Mouse (Mus musculus): ENCODE measurements around the gene Exoc7. TPM values are rescaled to one million over a fixed set of nuclear protein-coding genes. Genes with fewer than 3 reads are reported as not detected.

Exoc7 gene
- total and polyA plus RNA-seq, 2 experiments from 2014 or later, result 37.6 to 48.7 TPM

GRCm38 (mm10) chr11:116309601-116310000 lies 2.6 kb upstream of the Exoc7 start:
- ATAC-seq (ENCODE audit: insufficient read depth, low read depth) (no peak), DNase-seq (ENCODE audit: low spot score) (no peak)
- no peak for TF ChIP-seq EP300 (IDR thresholded peaks at IDR 0.05; ENCODE audit: low read depth)
- no peak for TF ChIP-seq CTCF (IDR thresholded peaks at IDR 0.05; ENCODE audit: low read depth)
- Histone ChIP-seq H3K9ac (replicated peaks; ENCODE audit: low read depth, low read length) (no peak overlapping the region), H3K4me3 (ENCODE audit: low read depth, low read length) (no peak overlapping the region), H3K4me1 (ENCODE audit: control insufficient read depth, insufficient read depth) (peaks cover 7% of the 10 kb centered on the region), H3K27me3 (ENCODE audit: control insufficient read depth, insufficient read depth, low read length) (no peaks in the 10 kb centered on the region), H3K9me3 (replicated peaks; ENCODE audit: control insufficient read depth, low read length) (no peaks in the 10 kb centered on the region), H3K36me3 (replicated peaks; ENCODE audit: control insufficient read depth, insufficient read depth, low read length) (peaks cover 6% of the 10 kb centered on the region), H3K27ac (ENCODE audit: low read depth) (no peak overlapping the region), H3K4me2 (ENCODE audit: low read depth, low read length) (no peak overlapping the region)
- WGBS, result 61% methylated on average over 3 of the region's 3 CpGs

- Histone ChIP-seq H3K4me3 (ENCODE audit: low read depth, low read length) (no peak overlapping the region), H3K9me3 (replicated peaks; ENCODE audit: control insufficient read depth, low read length) (no peaks in the 10 kb centered on the region), H3K4me2 (ENCODE audit: low read depth, low read length) (no peak overlapping the region), H3K9ac (replicated peaks; ENCODE audit: low read depth, low read length) (no peak overlapping the region), H3K27me3 (ENCODE audit: control insufficient read depth, insufficient read depth, low read length) (no peaks in the 10 kb centered on the region), H3K36me3 (replicated peaks; ENCODE audit: control insufficient read depth, insufficient read depth, low read length) (peaks cover 22% of the 10 kb centered on the region), H3K27ac (ENCODE audit: low read depth) (no peak overlapping the region), H3K4me1 (ENCODE audit: control insufficient read depth, insufficient read depth) (peaks cover 7% of the 10 kb centered on the region)
- DNase-seq (ENCODE audit: low spot score), result no peak
- ATAC-seq (ENCODE audit: insufficient read depth, low read depth), result no peak
- WGBS, result 92% methylated on average over 12 of the region's 12 CpGs
- TF ChIP-seq EP300 (IDR thresholded peaks at IDR 0.05; ENCODE audit: low read depth), result no peak
- TF ChIP-seq CTCF (IDR thresholded peaks at IDR 0.05; ENCODE audit: low read depth), result no peak
These were observed 914 bp upstream of the Exoc7 start for GRCm38 (mm10) chr11:116307762-116308531.

GRCm38 (mm10) chr11:116306126-116306982 lies 679 bp downstream of the Exoc7 start:
- Histone ChIP-seq H3K27me3 (ENCODE audit: control insufficient read depth, insufficient read depth, low read length) (no peaks in the 10 kb centered on the region), H3K9me3 (replicated peaks; ENCODE audit: control insufficient read depth, low read length) (no peaks in the 10 kb centered on the region), H3K4me1 (ENCODE audit: control insufficient read depth, insufficient read depth) (peaks cover 7% of the 10 kb centered on the region), H3K27ac (ENCODE audit: low read depth) (peak overlapping the region; percentile 51), H3K9ac (replicated peaks; ENCODE audit: low read depth, low read length) (peak overlapping the region; percentile 76), H3K36me3 (replicated peaks; ENCODE audit: control insufficient read depth, insufficient read depth, low read length) (peaks cover 37% of the 10 kb centered on the region), H3K4me2 (ENCODE audit: low read depth, low read length) (peak overlapping the region; percentile 96), H3K4me3 (ENCODE audit: low read depth, low read length) (peak overlapping the region; percentile 92)
- peak; percentile 95 for ATAC-seq (ENCODE audit: insufficient read depth, low read depth)
- 2% methylated on average over 53 of the region's 53 CpGs for WGBS
- DNase-seq (ENCODE audit: low spot score), result peak; percentile 93
- TF ChIP-seq EP300 (IDR thresholded peaks at IDR 0.05; ENCODE audit: low read depth), result no peak

GRCm38 (mm10) chr11:116305423-116305822 lies 1.6 kb downstream of the Exoc7 start:
- WGBS, result 95% methylated on average over 2 of the region's 2 CpGs
- H3K27ac ChIP-seq (ENCODE audit: low read depth), result no peak overlapping the region
- DNase-seq (ENCODE audit: low spot score) (no peak), ATAC-seq (ENCODE audit: insufficient read depth, low read depth) (no peak)
- peaks cover 46% of the 10 kb centered on the region for H3K36me3 ChIP-seq (replicated peaks; ENCODE audit: control insufficient read depth, insufficient read depth, low read length)
- H3K27me3 ChIP-seq (ENCODE audit: control insufficient read depth, insufficient read depth, low read length), result no peaks in the 10 kb centered on the region
- TF ChIP-seq CTCF (IDR thresholded peaks at IDR 0.05; ENCODE audit: low read depth), result no peak
- no peak for TF ChIP-seq EP300 (IDR thresholded peaks at IDR 0.05; ENCODE audit: low read depth)
- peaks cover 7% of the 10 kb centered on the region for H3K4me1 ChIP-seq (ENCODE audit: control insufficient read depth, insufficient read depth)
- 0 out of 2 replicates have a peak overlapping the region, but pooled peaks have one; percentile 2 for H3K4me3 ChIP-seq (ENCODE audit: low read depth, low read length)
- peak overlapping the region; percentile 96 for H3K4me2 ChIP-seq (ENCODE audit: low read depth, low read length)
- H3K9ac ChIP-seq (replicated peaks; ENCODE audit: low read depth, low read length), result no peak overlapping the region
- no peaks in the 10 kb centered on the region for H3K9me3 ChIP-seq (replicated peaks; ENCODE audit: control insufficient read depth, low read length)

- Histone ChIP-seq H3K27ac (ENCODE audit: low read depth) (no peak overlapping the region), H3K36me3 (replicated peaks; ENCODE audit: control insufficient read depth, insufficient read depth, low read length) (peaks cover 88% of the 10 kb centered on the region), H3K4me2 (ENCODE audit: low read depth, low read length) (no peak overlapping the region), H3K9me3 (replicated peaks; ENCODE audit: control insufficient read depth, low read length) (no peaks in the 10 kb centered on the region), H3K4me1 (ENCODE audit: control insufficient read depth, insufficient read depth) (no peaks in the 10 kb centered on the region), H3K9ac (replicated peaks; ENCODE audit: low read depth, low read length) (no peak overlapping the region), H3K4me3 (ENCODE audit: low read depth, low read length) (no peak overlapping the region), H3K27me3 (ENCODE audit: control insufficient read depth, insufficient read depth, low read length) (no peaks in the 10 kb centered on the region)
- ATAC-seq (ENCODE audit: insufficient read depth, low read depth), result no peak
- TF ChIP-seq CTCF (IDR thresholded peaks at IDR 0.05; ENCODE audit: low read depth) (no peak), EP300 (IDR thresholded peaks at IDR 0.05; ENCODE audit: low read depth) (no peak)
- 88% methylated on average over 6 of the region's 6 CpGs for WGBS
- no peak for DNase-seq (ENCODE audit: low spot score)
These were observed 8.4 kb downstream of the Exoc7 start for GRCm38 (mm10) chr11:116298621-116299020.

Data from heart, postnatal 0 days (tissue).